Mouse (Mus musculus): ENCODE measurements at regions not wholly inside any gene's neighbourhood (a gene's known extent, or its start where the extent isn't known, plus 50 kb on each side); places are given as distances from the start of the nearest gene placed in this dataset.
"Not testable (repeated sequence)": the region's sequence is repeated elsewhere in the genome, so short reads cannot be mapped to it uniquely, and the experiment has no call there.

DNA sequence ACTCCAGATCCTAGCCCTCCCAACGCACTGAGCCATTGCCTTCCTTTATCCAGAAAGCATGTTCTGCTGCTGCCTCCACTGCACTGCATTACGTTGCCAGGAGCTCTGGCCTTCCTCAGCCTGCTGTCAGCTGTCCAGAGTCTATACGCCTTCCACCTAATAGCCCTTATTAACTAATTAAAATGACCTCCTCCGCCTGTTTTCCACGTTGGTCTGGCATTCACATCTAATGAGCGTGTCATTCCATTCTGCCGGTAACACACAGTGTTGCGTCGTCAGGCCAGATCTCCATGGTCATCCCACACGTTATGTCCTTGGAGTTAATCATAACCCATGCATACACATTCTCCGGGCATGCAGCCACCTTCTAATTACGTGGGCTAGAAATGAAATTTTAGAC is 56.7 kb upstream of the Med4 start:
- DNase-seq (ENCODE audit: low spot score in 2 of 2), result no peak
- intact Hi-C loops (cut with DNase I), result no loop called here

DNA sequence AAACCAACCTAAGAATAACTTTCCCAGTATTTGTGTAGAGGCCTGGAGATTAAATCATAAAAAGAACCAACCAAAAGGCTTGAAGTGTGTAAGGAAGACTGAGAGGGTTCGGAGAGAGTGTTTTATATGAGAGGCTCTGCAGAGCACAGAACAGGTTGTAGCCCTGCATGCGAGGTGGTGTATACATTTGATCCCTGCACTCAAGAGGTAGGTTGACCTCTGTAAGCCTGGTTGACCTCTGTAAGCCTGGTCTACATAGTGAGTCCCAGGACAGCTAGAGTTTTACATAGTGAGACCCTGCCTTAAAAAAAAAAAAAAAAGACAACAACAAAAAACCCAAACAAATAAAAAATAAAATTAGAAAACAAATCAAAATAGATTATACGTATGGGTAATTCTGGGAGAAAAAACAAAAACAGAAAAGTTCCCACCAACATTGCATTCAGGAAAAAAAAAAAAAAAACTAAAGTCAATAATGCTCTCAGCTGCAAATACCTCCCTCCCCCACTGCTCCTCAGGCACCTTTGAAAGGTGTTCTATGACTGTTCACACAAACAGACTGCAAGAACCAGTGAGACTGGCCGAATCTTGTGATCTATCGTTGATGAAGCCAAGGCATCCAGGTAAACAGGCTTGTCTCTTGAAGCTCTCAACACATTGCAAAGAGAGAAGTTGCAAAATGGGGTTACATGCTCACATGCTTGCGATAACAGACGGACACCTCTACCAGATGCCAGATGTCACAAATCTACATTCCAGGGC is 57.3 kb upstream of the Med4 start:
- intact Hi-C loops (cut with DNase I), result no loop called here

DNA sequence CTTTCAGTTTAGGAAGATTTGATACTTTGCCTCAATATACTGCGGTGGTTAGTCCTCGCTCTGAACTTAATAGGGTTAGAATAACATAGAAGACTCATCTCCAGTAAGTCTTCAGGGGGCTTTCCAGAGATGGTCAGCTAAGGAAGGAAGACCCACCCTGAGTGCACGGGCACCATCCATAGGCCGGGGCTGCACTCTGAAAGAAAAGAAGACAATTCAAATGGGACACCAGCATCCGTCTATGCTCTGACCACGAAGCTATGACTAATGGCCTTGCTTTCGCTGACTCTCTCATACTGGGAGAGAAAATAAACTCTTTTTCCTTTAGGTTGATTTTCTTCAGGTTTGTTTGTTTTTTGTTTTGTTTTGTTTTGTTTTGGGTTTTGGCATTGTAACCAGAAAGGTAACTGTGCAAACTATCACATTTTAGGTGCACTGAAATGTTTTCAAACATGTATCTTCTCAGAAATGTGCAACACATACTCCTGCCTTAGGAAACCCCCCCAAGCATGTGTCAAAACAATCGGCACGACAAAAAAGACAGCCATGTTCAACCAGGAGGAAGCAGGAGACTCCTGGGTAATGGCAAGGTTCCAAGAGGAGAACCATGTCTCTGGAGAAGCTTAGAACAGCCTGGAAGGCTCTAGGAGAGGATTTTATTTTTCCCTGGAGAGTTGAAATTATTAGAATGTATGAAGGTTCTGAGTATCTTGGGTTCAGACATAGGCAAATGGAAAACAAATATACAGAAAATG is 58.4 kb upstream of the Med4 start:
- no peak for DNase-seq (ENCODE audit: low spot score in 2 of 2)
- intact Hi-C loops (cut with DNase I), result no loop called here

More for the DNA sequence above, 57.3 kb upstream of the Med4 start:
- DNase-seq (ENCODE audit: low spot score in 2 of 2), result no peak

DNA sequence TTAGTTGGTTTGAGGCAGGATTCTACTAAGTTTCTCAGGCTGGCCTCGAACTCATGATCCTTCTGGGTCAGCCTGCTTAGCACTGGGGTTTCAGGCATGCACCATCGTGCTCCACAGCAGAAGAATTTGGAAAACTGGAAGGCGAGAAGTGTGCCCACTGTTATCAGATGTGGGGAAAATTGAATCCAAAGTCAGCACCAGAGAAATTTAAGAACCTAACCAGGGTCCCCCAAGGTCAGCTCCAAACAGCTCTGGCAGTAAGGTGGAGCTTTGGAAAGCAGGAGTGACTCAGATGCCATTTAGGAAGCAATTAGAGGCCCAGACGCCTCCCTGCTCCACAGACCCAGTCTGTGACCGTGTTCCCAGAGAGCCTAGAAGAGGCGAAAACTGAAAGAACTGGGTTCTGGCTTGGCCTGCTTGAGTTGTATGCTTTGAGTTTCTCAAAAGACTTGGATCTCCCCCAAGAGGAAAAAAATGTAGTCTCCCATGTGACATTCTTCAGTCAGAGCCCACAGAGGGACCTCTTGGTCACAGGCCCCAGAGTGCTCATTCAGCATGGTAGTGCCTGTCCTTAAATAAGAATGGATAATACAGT is 59.8 kb upstream of the Med4 start:
- intact Hi-C loops (cut with DNase I), result no loop called here
- no peak for DNase-seq (ENCODE audit: low spot score in 2 of 2)

DNA sequence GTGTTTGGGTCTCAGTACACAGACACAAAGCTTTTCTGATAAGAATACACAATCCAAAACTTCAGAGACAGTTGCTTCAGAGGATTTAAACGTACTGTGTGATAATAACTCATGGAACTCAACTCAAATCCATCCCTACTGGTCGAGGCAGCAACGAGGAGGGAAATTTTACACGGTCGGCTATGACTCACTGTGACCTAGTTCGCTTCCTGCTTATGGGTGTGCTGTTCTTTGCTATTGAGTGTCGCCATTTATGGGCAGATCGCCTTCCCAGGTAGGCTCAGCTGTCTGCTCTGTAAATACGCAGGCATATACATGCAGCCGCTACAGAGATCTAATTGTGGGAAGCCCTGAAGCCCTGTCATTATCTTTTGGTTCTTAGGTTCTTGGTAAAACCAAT is 60.7 kb upstream of the Med4 start:
- no peak for DNase-seq (ENCODE audit: low spot score in 2 of 2)
- intact Hi-C loops (cut with DNase I), result no loop called here

DNA sequence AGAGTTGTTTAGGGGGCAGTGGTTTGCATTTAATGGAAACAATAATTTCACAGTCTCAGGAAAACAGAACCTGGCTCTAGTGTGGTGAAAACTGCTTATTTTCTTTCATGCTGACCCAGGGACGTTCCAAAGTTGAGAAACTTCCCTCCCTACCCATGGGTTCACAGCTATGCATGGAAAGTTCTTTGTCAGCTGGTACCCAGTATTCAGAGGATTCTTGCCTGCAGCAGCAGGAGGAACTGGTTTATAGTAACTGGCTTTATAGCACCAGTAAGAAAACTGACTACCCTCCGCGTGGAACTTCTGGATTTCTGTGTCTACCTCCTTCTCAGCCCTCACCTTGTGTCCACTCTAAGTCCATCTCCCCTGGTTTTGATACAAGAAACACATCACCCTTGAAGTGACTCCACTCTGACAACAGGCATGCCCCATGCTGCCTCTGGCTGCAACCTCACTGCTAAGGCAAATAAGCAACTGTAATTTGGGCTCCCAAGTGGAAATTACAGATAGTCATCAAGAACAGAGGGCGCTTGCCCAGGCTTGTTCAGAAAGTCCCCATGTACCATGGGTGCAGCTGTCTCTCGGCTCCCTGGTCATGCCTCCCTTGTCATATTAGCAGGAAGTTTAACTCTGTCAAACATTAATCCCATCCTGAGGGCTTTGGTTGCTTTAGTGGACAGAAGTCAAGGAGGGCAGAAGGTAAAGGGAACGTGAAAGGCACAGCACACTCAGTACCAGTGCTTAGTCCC is 60.6 kb upstream of the Itm2b start:
- no peak for DNase-seq (ENCODE audit: low spot score in 2 of 2)
- intact Hi-C loops (cut with DNase I), result no loop called here

DNA sequence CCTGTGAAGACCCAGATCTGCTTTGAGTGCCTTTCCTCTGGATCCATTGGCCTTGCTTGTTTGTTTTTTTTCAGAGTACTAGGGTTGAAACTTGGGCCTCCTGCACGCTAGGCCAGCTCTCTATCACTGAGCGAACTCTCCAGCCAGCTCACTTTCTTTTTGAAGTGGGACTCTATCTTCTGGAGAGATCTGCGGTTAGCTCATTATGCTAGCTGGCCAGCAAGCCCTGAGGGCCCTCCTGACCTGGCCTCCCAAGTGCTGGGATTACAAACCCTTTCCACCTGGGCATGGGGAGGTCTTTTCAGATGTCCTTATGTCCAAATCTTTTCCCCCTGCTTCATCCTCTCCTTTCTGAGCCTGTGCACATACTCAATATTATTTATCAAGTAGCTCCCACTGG is 59.6 kb upstream of the Itm2b start:
- intact Hi-C loops (cut with DNase I), result no loop called here
- DNase-seq (ENCODE audit: low spot score in 2 of 2), result no peak

DNA sequence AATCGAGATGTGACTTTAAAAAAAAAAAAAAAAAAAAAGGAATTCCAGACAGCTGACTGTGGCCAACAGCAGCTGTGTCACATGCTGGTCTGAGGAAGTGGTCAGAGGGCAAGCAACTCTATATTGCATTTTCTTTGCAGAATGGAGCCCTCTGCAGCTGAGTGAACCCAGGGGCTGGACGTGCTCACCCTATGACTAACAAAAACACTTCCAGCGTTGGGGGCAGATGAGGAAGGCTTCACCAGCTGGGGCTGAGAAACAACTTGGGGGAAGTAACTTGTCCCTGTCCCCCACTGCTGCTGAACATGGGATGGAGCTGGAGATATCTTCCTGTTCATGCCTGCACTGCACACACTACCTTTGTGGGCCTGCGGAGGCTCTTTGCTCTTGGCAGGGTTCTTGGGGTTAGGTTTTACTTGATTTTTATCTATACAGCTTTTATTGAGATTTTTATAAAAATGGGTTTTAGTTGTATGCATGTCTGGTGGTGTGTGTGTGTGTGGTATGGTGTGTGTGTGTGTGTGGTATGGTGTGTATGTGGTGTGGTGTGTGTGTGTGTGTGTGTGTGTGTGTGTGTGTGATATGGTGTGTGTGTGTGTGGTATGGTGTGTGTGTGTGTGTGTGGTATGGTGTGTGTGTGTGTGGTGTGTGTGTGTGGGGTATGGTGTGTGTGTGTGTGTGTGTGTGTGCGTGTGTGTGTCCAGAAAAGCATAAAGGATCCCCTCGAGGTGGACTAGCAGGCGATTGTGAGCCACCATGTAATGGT is 57.0 kb upstream of the Itm2b start:
- peak in 1 of 2 experiments; percentile 34 for DNase-seq (ENCODE audit: low spot score in 2 of 2)
- intact Hi-C loops (cut with DNase I), result no loop called here

DNA sequence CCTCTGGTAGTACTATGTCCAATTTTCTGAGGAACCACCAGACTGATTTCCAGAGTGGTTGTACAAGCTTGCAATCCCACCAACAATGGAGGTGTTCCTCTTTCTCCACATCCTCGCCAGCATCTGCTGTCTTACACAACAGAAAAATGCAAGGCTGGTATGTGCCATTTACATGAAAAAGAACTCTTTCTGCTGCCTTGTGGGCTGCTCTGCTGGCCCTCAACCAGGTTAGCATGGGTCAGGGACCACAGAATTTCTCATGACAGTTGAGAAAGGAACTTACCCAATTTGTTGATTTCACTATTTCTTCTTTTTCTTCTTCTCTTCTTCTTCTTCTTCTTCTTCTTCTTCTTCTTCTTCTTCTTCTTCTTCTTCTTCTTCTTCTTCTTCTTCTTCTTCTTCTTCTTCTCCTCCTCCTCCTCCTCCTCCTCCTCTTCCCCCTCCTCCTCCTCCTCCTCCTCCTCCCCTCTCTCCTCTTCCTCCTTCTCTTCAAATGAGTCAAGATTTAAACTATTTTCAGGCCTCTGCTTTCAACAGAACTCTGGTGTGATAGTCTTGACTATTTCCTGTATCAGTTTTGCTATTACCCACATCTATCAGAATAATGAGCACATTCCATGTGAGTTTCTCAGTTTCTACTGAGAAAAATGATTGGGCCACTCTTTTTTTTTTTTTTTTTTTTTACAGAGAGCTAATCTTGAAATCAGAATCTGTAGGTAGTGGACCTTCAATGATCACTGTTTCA is 56.3 kb upstream of the Itm2b start:
- intact Hi-C loops (cut with DNase I); DNase-seq (ENCODE audit: low spot score in 2 of 2): not testable (repeated sequence)

DNA sequence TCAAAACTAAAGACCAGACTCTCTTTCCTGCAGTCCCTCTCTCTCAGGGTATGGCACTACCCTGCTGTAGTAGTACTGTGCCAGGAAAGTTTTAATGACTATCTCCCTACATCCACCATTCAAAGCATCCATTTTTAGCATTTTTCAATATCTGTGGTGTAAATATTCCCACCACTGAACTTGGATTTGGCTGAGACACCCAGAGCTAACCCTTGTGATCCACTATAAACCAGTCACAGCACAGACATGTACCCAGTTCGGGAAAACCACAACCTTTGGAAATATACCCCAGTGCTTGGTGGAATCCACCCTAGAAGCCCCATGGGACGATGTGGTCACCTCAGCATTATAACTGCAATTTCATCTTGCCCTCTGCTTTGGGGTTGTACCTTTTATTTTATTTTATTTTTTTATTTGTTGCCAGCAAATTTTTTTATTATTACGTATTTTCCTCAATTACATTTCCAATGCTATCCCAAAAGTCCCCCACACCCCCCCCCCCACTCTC is 54.8 kb upstream of the Itm2b start:
- DNase-seq (ENCODE audit: low spot score in 2 of 2), result no peak
- intact Hi-C loops (cut with DNase I), result no loop called here

DNA sequence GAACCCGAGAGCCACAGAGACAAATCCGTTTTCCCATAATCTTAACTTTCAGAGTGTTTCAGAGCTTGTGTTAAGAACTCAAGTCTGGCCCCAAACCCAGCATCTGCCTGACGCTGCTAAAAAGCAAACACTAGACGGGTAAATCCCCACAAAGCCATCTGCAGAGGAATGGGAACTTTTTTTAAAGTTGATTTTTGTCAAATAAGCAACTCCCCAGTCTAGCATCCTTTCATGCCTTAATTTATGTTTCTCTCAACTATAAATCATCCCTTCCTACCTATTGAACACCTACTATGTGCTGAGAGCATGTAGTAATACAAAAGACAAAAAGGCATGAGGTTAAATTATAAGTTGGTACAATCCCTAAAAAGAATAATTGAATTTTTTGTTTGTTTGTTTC is 50.8 kb upstream of the Itm2b start:
- intact Hi-C loops (cut with DNase I), result no loop called here
- no peak for DNase-seq (ENCODE audit: low spot score in 2 of 2)

Measured in left cerebral cortex, postnatal 14 days (tissue).